Mouse (Mus musculus) heart, postnatal 0 days (tissue): ENCODE results near the gene Npepps. TPM values are rescaled to one million over a fixed set of nuclear protein-coding genes. Genes with fewer than 3 reads are reported as not detected.
A peak's percentile ranks its signal among the peaks of the same experiment; 100 is the strongest.
"Not testable (repeated sequence)": the region's sequence is repeated elsewhere in the genome, so short reads cannot be mapped to it uniquely, and the experiment has no call there.

Source experiments
- ATAC-seq: fragments of 200-750 bp; cut with Nextera tagmentation; 2 replicates; pipeline ENCODE4 v1.8.0; 2017; ENCODE audit warnings: low read depth, moderate number of reproducible peaks, moderate library complexity; ENCODE audit not compliant: insufficient read depth
- DNase-seq: peaks from one replicate; pipeline ENCODE4 v3.0.0-alpha.2; 2016; ENCODE audit warnings: low spot score
- H3K27ac ChIP-seq: fragments of 300-500 bp; sonication (generic); 2 replicates; pipeline ENCODE4 v1.5.1; 2014; ENCODE audit warnings: low read depth, mild to moderate bottlenecking
- H3K27me3 ChIP-seq: fragments of 300-500 bp; sonication (generic); 2 replicates; pipeline ENCODE4 v1.6.1; 2014; ENCODE audit warnings: low read length, mixed read lengths; ENCODE audit not compliant: control insufficient read depth, insufficient read depth
- H3K36me3 ChIP-seq: fragments of 300-500 bp; sonication (generic); replicated peaks from 2 replicates; pipeline ENCODE4 v1.6.1; 2014; ENCODE audit warnings: low read length, mixed read lengths; ENCODE audit not compliant: control insufficient read depth, insufficient read depth
- H3K4me1 ChIP-seq: fragments of 300-500 bp; sonication (generic); 2 replicates; pipeline ENCODE4 v1.6.1; 2014; ENCODE audit warnings: antibody characterized with exemption; ENCODE audit not compliant: control insufficient read depth, insufficient read depth
- H3K4me2 ChIP-seq: fragments of 300-500 bp; sonication (generic); 2 replicates; pipeline ENCODE4 v1.6.1; 2014; ENCODE audit warnings: low read depth, mild to moderate bottlenecking, low read length, moderate library complexity
- H3K4me3 ChIP-seq: fragments of 300-500 bp; sonication (generic); 2 replicates; pipeline ENCODE4 v1.5.1; 2014; ENCODE audit warnings: low read depth, low read length
- H3K9ac ChIP-seq: fragments of 300-500 bp; sonication (generic); replicated peaks from 2 replicates; pipeline ENCODE4 v1.6.1; 2014; ENCODE audit warnings: low read depth, low read length, mixed read lengths
- H3K9me3 ChIP-seq: fragments of 300-500 bp; sonication (generic); replicated peaks from 2 replicates; pipeline ENCODE4 v1.6.1; 2016; ENCODE audit warnings: low read length; ENCODE audit not compliant: control insufficient read depth
- CTCF ChIP-seq: IDR thresholded peaks from 2 replicates; pipeline ENCODE4 v1.5.1; 2016; ENCODE audit warnings: antibody characterized with exemption, control low read depth, low read depth
- EP300 ChIP-seq: IDR thresholded peaks from 2 replicates; pipeline ENCODE4 v1.6.1; 2016; ENCODE audit warnings: antibody characterized with exemption, low read depth
- WGBS: fragments of 180-500 bp; shearing (Covaris S2); extraction: QIAGEN DNeasy Blood & Tissue Kit; methylation state at CpG from one replicate; pipeline ENCODE4 v1.1.7; 2014; 5-methylcytosine and 5-hydroxymethylcytosine counted together
- polyA plus RNA-seq: library from polyadenylated mRNA; unstranded; fragments of >200 nt; fragmentation: Nextera tagmentation; extraction: Ambion mirVana; gene quantifications from 2 replicates; pipeline ENCODE4 v1.2.1, GENCODE M21; 2015
- total RNA-seq: library from RNA; depleted of rRNA; stranded (reverse); fragments of >200 nt; gene quantifications from 2 replicates; pipeline ENCODE4 v1.2.3, GENCODE M21; 2014; ENCODE audit warnings: low replicate concordance

The Npepps gene
- total and polyA plus RNA-seq, 2 experiments from 2014 or later, result 45.8 to 54.8 TPM

GRCm38 (mm10) chr11:97191915-97192620 lies 88.4 kb downstream of the Npepps start:
- no peak overlapping the region for H3K4me3 ChIP-seq
- H3K9ac ChIP-seq, result no peak overlapping the region
- H3K36me3 ChIP-seq, result no peaks in the 10 kb centered on the region
- no peak for TF ChIP-seq CTCF
- TF ChIP-seq EP300, result no peak
- DNase-seq, result no peak
- 66% methylated on average over 6 of the region's 6 CpGs for WGBS
- no peak overlapping the region for H3K27ac ChIP-seq
- no peak for ATAC-seq
- no peaks in the 10 kb centered on the region for H3K4me1 ChIP-seq
- H3K9me3 ChIP-seq, result no peaks in the 10 kb centered on the region
- H3K4me2 ChIP-seq, result no peak overlapping the region
- H3K27me3 ChIP-seq, result no peaks in the 10 kb centered on the region

GRCm38 (mm10) chr11:97190992-97191391 lies 89.4 kb downstream of the Npepps start:
- H3K4me2 ChIP-seq, result no peak overlapping the region
- no peaks in the 10 kb centered on the region for H3K27me3 ChIP-seq
- H3K9me3 ChIP-seq, result no peaks in the 10 kb centered on the region
- TF ChIP-seq EP300, result no peak
- no peak for TF ChIP-seq CTCF
- no peaks in the 10 kb centered on the region; the same call in 1 of the 2 replicates for H3K4me1 ChIP-seq
- WGBS, result 85% methylated on average over 6 of the region's 6 CpGs
- ATAC-seq, result no peak
- H3K36me3 ChIP-seq, result no peaks in the 10 kb centered on the region; the same call in 1 of the 2 replicates
- no peak for DNase-seq
- no peak overlapping the region for H3K4me3 ChIP-seq
- H3K9ac ChIP-seq, result no peak overlapping the region
- no peak overlapping the region for H3K27ac ChIP-seq

GRCm38 (mm10) chr11:97189645-97190044 lies 90.8 kb downstream of the Npepps start:
- H3K4me1 ChIP-seq, H3K4me3 ChIP-seq, ATAC-seq, H3K9ac ChIP-seq, H3K9me3 ChIP-seq, H3K27me3 ChIP-seq, H3K4me2 ChIP-seq, H3K36me3 ChIP-seq, H3K27ac ChIP-seq, DNase-seq: not testable (repeated sequence)
- 86% methylated on average over 6 of the region's 6 CpGs for WGBS

- Histone ChIP-seq H3K9ac (peak overlapping the region; percentile 38; the same call in 1 of the 2 replicates), H3K4me3 (peak overlapping the region; percentile 51; the same call in 1 of the 2 replicates), H3K9me3 (no peaks in the 10 kb centered on the region), H3K4me1 (no peaks in the 10 kb centered on the region; the same call in 1 of the 2 replicates), H3K27me3 (no peaks in the 10 kb centered on the region), H3K36me3 (peaks cover 6% of the 10 kb centered on the region), H3K4me2 (peak overlapping the region; percentile 70), H3K27ac (peak overlapping the region; percentile 90; the same call in 1 of the 2 replicates)
- ATAC-seq (no peak), DNase-seq (no peak)
- WGBS, result 38% methylated on average over 3 of the region's 3 CpGs
- TF ChIP-seq CTCF, result no peak
- no peak for TF ChIP-seq EP300
Observed at GRCm38 (mm10) chr11:97189231-97189630, 91.2 kb downstream of the Npepps start.

GRCm38 (mm10) chr11:97188643-97188955 lies 91.8 kb downstream of the Npepps start:
- TF ChIP-seq EP300 (no peak), CTCF (no peak)
- Histone ChIP-seq H3K27me3 (no peaks in the 10 kb centered on the region), H3K4me3 (peak overlapping the region; percentile 51), H3K9ac (peak overlapping the region; percentile 38), H3K36me3 (peaks cover 12% of the 10 kb centered on the region), H3K27ac (peak overlapping the region; percentile 90), H3K4me2 (peak overlapping the region; percentile 70), H3K4me1 (no peaks in the 10 kb centered on the region; the same call in 1 of the 2 replicates), H3K9me3 (no peaks in the 10 kb centered on the region)
- DNase-seq (no peak), ATAC-seq (no peak)
- under 1% methylated on average over 15 of the region's 15 CpGs for WGBS
